Mouse (Mus musculus): ENCODE measurements around the gene Acer3.

DNA sequence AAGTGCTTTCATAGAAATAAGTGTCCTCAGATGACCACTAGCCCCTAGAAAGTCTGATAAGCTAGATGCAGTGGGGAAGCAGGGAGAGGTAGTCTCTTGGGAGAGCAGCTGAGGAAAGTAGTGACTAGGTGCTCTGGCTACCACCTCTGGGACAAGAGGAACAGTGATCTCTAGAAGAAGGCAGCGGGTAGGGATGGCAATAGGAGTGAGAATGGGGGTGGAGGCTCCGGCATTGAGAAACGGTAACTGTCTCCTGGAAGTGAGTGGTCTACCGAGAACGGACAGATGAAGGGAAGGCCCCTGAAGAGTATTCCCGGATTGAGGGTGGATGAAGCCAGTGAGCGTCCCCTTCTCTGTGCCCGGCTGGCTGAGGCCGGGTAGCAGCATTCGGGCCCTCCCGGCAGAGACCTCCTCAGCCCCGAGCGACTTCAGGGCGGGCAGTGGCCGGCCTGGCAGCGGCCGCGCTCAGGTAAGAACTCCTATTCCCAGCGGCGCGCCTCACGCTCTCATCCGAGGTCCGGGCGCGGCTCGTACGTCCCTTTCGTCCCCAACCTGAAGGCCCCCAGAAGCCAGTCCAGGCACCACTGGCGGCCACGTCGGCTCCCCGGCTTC, 12.3 kb downstream of the Acer3 start:
- TF ChIP-seq CTCF (IDR thresholded peaks at IDR 0.05; ENCODE audit: control insufficient read depth, insufficient read depth, insufficient replicate concordance, low read depth, low read length) (no peak), POLR2A (IDR thresholded peaks at IDR 0.05; ENCODE audit: control insufficient read depth, low read depth, low read length) (no peak; the same call in 1 of the 2 replicates)

Data from testis, adult 2 months (tissue).